8 mouse cellular contexts compared by ENCODE assay signal in the genomic region with DNA sequence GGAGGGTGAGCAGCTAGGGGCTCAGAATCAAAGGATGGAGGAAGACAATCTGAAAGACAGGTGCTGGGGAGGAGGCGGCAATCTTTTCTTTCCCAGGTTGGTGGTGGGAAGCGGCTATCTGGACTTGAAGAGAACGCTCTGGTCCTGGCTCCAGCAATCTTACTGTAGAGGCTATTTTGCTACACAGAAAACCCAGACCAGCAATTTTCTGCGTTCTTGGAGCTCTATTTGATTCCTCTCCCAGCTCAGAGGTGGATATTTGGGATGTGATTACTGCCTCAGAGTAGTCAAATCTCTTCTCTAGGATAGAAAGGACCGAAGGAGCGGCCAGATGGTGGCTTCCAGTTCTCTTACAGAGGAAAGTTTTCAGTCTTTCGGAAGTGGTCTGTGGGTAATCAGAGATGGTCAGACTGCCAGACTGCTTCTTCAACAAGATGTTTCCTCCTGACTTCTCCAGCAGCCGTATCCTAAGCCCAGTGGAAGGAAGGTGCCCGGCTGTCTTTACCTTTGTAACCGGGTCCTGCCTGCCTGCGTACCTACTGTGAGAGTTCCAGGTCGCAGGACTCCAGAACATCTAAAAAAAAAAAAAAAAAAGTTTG. TPM values are rescaled to one million over a fixed set of nuclear protein-coding genes. Genes with fewer than 3 reads are reported as not detected.
DNase-seq lines count a peak whose midpoint lies in the region; ATAC-seq and TF ChIP-seq lines count a peak whose summit lies in the region.

No protein-coding gene starts in this region.

- H3K9ac ChIP-seq in hindbrain, embryonic 13.5 days: peak overlapping the region; percentile 95
- no peak overlapping the region for H3K9ac ChIP-seq in midbrain, embryonic 16.5 days (ENCODE audit: low read depth, low read length)

- H3K4me3 ChIP-seq in left cerebral cortex, adult 2 months: peak overlapping the region; percentile 69
- peak overlapping the region; percentile 85 for H3K4me3 ChIP-seq in embryonic facial prominence, embryonic 10.5 days
- H3K4me3 ChIP-seq in hindbrain, embryonic 13.5 days: peak overlapping the region; percentile 76
- peak overlapping the region; percentile 84 for H3K4me3 ChIP-seq in midbrain, embryonic 16.5 days (ENCODE audit: low read depth, low read length)

- H3K27ac ChIP-seq in left cerebral cortex, adult 2 months: peak overlapping the region; percentile 91; the same call in 1 of the 2 replicates
- peak overlapping the region; percentile 96 for H3K27ac ChIP-seq in embryonic facial prominence, embryonic 10.5 days (replicated peaks)
- peak overlapping the region; percentile 44; the same call in 1 of the 2 replicates for H3K27ac ChIP-seq in hindbrain, embryonic 13.5 days
- no peak overlapping the region; the same call in 1 of the 2 replicates for H3K27ac ChIP-seq in midbrain, embryonic 16.5 days (ENCODE audit: low read length)

- peaks cover 48% of the 10 kb centered on the region for H3K4me1 ChIP-seq in embryonic facial prominence, embryonic 10.5 days
- H3K4me1 ChIP-seq in hindbrain, embryonic 13.5 days (replicated peaks): peaks cover 45% of the 10 kb centered on the region
- H3K4me1 ChIP-seq in midbrain, embryonic 16.5 days (ENCODE audit: control insufficient read depth, insufficient read depth, low read length): peaks cover 31% of the 10 kb centered on the region

- H3K27me3 ChIP-seq in embryonic facial prominence, embryonic 10.5 days (replicated peaks; ENCODE audit: low read depth, poor library complexity, severe bottlenecking): peaks cover 8% of the 10 kb centered on the region; the same call in 1 of the 2 replicates
- H3K27me3 ChIP-seq in hindbrain, embryonic 13.5 days: no peaks in the 10 kb centered on the region
- H3K27me3 ChIP-seq in midbrain, embryonic 16.5 days (ENCODE audit: control insufficient read depth, insufficient read depth, low read depth, low read length): no peaks in the 10 kb centered on the region

- no peaks in the 10 kb centered on the region for H3K36me3 ChIP-seq in embryonic facial prominence, embryonic 10.5 days (replicated peaks)
- no peaks in the 10 kb centered on the region for H3K36me3 ChIP-seq in hindbrain, embryonic 13.5 days
- no peaks in the 10 kb centered on the region for H3K36me3 ChIP-seq in midbrain, embryonic 16.5 days (ENCODE audit: control insufficient read depth, insufficient read depth, low read length)

- ATAC-seq in hindbrain, embryonic 13.5 days (ENCODE audit: low FRiP score): no peak
- ATAC-seq in midbrain, embryonic 16.5 days: no peak

- WGBS in embryonic facial prominence, embryonic 10.5 days: 36% methylated on average over 12 of the region's 12 CpGs
- WGBS in hindbrain, embryonic 13.5 days: 46% methylated on average over 12 of the region's 12 CpGs
- WGBS in midbrain, embryonic 16.5 days: 42% methylated on average over 12 of the region's 12 CpGs

- no peaks in the 10 kb centered on the region for H3K9me3 ChIP-seq in embryonic facial prominence, embryonic 10.5 days
- H3K9me3 ChIP-seq in hindbrain, embryonic 13.5 days: no peaks in the 10 kb centered on the region
- H3K9me3 ChIP-seq in midbrain, embryonic 16.5 days (replicated peaks; ENCODE audit: control insufficient read depth, low read length, poor library complexity, severe bottlenecking): no peaks in the 10 kb centered on the region

- peak overlapping the region; percentile 90 for H3K4me2 ChIP-seq in hindbrain, embryonic 13.5 days
- peak overlapping the region; percentile 95 for H3K4me2 ChIP-seq in midbrain, embryonic 16.5 days (ENCODE audit: low read length)

- TF ChIP-seq CTCF in left cerebral cortex, adult 2 months (IDR thresholded peaks at IDR 0.05): no peak

- peak in 1 of 2 experiments; percentile 20 for DNase-seq in left cerebral cortex, adult 2 months (ENCODE audit: extremely low spot score in 1 of 2, low spot score in 2 of 2)
- no peak for DNase-seq in left cerebral cortex, adult 9 months (ENCODE audit: low spot score in 2 of 2)
- DNase-seq in embryonic facial prominence, embryonic 10.5 days (ENCODE audit: low spot score): peak; percentile 16
- DNase-seq in ovary, postnatal 14 days (ENCODE audit: low spot score): no peak
- DNase-seq in natural killer cell, adult 2 months (ENCODE audit: low spot score in 2 of 2): no peak
- DNase-seq in cerebellum, postnatal 36 days: no peak

- intact Hi-C loops in left cerebral cortex, adult 2 months (cut with DNase I): loop anchor here (2.0 kb wide), 2 partner anchors 73 to 179 kb away; no protein-coding TSS in a partner anchor

RNA-seq across cellular contexts. Expression of a gene that starts 0.6 kb away (rescaled TPM):
- total RNA-seq in left cerebral cortex, adult 2 months (2021): 10 to 100 TPM; 16.5 to 18.7 TPM
- 27.3 and 28.9 TPM in 2 replicates for polyA plus RNA-seq in embryonic facial prominence, embryonic 10.5 days (2016; fragmentation: Nextera tagmentation; extraction: Ambion mirVana)
- polyA plus RNA-seq in hindbrain, embryonic 13.5 days (2015; fragmentation: Nextera tagmentation; extraction: Ambion mirVana): 38.9 and 41.6 TPM in 2 replicates
- 19.3 and 28.5 TPM in 2 replicates for polyA plus RNA-seq in midbrain, embryonic 16.5 days (2015; fragmentation: Nextera tagmentation; extraction: Ambion mirVana)
